Comparison of ENCODE assay signal across 7 mouse cellular contexts in genomic region chr6:67077477-67077876, GRCm38 (mm10). TPM values are rescaled to one million over a fixed set of nuclear protein-coding genes. Genes with fewer than 3 reads are reported as not detected.
DNase-seq lines count a peak whose midpoint lies in the region; ATAC-seq lines count a peak whose summit lies in the region.

No protein-coding gene starts in this region.

- H3K4me3 ChIP-seq in liver, embryonic 12.5 days, result no peak overlapping the region

- H3K27me3 ChIP-seq in liver, embryonic 12.5 days (replicated peaks), result 0 out of 2 replicates have a peak, but pooled peaks cover 4% of the 10 kb centered on the region

- 48% methylated on average over 3 of the region's 3 CpGs for WGBS in liver, embryonic 12.5 days (ENCODE audit: insufficient replicate concordance)

- H3K36me3 ChIP-seq in liver, embryonic 12.5 days, result no peaks in the 10 kb centered on the region

- peak; percentile 69 for DNase-seq in 3T3-L1 (ENCODE audit: low read depth, low spot score)
- DNase-seq in adipocyte (ENCODE audit: low spot score), result peak; percentile 92
- peak; percentile 15 to 43 for DNase-seq in heart, postnatal 36 days
- DNase-seq in adrenal gland, postnatal 36 days, result no peak
- DNase-seq in layer of hippocampus, adult 9-10 months (ENCODE audit: low spot score), result no peak

- no peaks in the 10 kb centered on the region for H3K9me3 ChIP-seq in liver, embryonic 12.5 days (replicated peaks)

- H3K9ac ChIP-seq in liver, embryonic 12.5 days, result no peak overlapping the region

- ATAC-seq in liver, embryonic 12.5 days, result 0 out of 2 replicates have a peak, but pooled peaks have one; percentile 7
- ATAC-seq in megakaryocyte, adult 5-6 weeks (ENCODE audit: poor library complexity, severe bottlenecking), result no peak

- H3K4me2 ChIP-seq in liver, embryonic 12.5 days, result no peak overlapping the region

- intact Hi-C loops in heart, postnatal 36 days (cut with DNase I), result no loop called here

- peaks cover 15% of the 10 kb centered on the region for H3K4me1 ChIP-seq in liver, embryonic 12.5 days

- no peak overlapping the region for H3K27ac ChIP-seq in liver, embryonic 12.5 days

RNA-seq across cellular contexts. Expression of gene Gadd45a, which starts 40.2 kb away (rescaled TPM):
- 10 to 100 TPM; 23.4 to 25.7 TPM for total RNA-seq in heart, postnatal 36 days (2021)
- 88.3 and 96.9 TPM in 2 replicates for polyA plus RNA-seq in liver, embryonic 12.5 days (2016; fragmentation: Nextera tagmentation; extraction: Ambion mirVana)
- total RNA-seq in adrenal gland, postnatal 36 days (2021), result 10 to 100 TPM; 26.2 to 54.8 TPM
- total RNA-seq in megakaryocyte, adult 5-6 weeks (2015), result 59.6 and 62.4 TPM in 2 replicates
- total RNA-seq in megakaryocyte, adult 5-6 weeks (2017), result 77.2 and 95.9 TPM in 2 replicates

Comparison
In these comparisons a context has a peak if more than half of its experiments do, and no peak if none do; other contexts are left out.
1. DNase-seq: peak in 3T3-L1 (single experiment), adipocyte (single experiment) and heart, postnatal 36 days (2 of 2); none in adrenal gland, postnatal 36 days (0 of 2) and layer of hippocampus, adult 9-10 months (single experiment).